Mouse (Mus musculus): ENCODE results near the gene Mylk3.
A peak's percentile ranks its signal among the peaks of the same experiment; 100 is the strongest.

Mylk3 gene

DNA sequence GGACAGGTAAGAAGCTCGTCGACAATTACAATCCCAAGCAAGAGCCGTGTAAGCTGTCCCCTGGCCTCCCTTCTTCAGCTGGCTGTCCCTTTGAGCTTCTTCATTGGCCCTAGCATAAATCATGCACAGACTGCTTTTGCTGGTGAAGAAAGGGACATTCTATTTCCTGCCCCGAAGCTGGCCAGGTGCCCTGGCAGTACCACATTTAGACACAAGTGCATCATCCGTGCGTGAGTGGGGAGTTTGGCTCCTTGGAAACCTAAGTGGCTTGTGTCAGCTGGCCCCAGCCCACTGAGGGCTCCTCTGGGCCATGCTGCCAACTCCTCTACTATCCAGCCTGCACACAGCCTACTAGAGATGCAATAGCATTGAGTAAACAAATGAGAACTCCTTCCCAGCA lies at the start of gene Mylk3:
Gene Mylk3, minus strand, starts transcription at position 141 of the 400 bp plus-strand sequence.
- DNase-seq (ENCODE audit: low spot score): no peak

GRCm38 (mm10) chr8:85435736-85436135 lies 49.6 kb upstream of the Mylk3 start:
- DNase-seq (ENCODE audit: low spot score): no peak

GRCm38 (mm10) chr8:85434817-85435216 lies 48.7 kb upstream of the Mylk3 start:
- DNase-seq (ENCODE audit: low spot score): no peak

- no peak for DNase-seq (ENCODE audit: low spot score)
Measured at GRCm38 (mm10) chr8:85433017-85433393, 46.9 kb upstream of the Mylk3 start.

DNA sequence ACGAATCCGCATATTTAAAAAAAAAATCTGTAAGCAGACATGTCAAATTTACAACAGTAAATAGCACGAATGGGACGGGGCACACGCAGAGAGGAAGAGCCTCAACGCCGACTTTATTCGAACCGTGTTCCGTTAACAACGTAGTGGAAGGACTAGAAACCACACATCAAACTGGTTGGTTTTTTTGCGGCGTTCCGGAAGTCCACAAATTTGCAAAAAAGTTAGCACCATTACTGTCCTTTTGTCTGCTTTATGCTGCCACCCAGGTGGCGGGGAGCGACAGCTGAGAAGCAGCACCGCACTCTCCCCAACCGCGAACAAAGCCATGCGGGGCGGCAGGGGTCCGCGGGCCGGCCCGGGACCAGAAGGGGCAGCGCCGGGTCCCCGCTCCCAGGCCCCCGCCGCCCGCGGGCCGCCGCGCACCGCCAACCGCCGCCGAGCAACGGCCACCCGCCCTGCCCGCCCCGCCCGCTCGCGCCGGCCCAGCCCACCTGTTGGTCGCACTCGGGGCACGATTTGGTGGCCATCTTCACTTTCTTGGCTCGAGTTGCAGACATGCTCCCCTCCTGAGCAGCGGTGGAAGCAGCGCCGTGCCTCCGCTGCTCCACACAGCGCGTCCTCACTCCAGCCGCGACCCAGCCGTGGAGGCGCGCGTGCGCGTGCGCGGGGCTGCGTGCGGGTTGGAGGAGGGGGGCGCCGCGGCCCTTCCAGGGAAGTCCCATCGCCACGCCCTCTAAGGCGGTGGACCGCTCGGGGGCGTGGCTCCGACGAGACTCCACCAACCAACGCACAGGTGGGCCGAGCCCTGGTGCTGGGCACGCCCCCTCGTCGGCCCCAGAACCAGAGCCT lies 46.2 kb upstream of the Mylk3 start, which contains the start of gene 4921524J17Rik:
Gene 4921524J17Rik, minus strand, starts transcription at position 666 of the 849 bp plus-strand sequence.
- DNase-seq (ENCODE audit: low spot score): peak; percentile 97

GRCm38 (mm10) chr8:85431281-85432167 lies 45.4 kb upstream of the Mylk3 start:
- no peak for DNase-seq (ENCODE audit: low spot score)

DNA sequence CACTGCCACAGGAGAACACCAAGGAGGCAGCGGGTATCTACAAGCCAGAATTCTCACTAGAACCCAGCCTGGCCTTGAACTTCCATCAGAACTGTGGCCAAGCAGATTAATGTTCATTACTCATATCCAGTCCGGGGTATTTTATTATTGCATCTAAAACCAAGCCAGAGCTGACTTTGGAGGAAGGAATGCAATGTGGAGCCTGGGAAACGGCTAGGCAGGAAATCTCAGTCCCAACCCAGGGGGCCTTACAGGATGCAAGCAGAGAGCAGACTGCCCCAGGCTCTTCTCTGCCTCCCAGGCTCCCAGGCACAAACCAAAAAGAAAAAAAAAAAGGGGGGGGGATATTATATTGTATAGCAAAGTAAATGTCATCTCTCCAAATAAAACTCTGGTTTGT lies 44.7 kb upstream of the Mylk3 start:
- peak; percentile 28 for DNase-seq (ENCODE audit: low spot score)

DNA sequence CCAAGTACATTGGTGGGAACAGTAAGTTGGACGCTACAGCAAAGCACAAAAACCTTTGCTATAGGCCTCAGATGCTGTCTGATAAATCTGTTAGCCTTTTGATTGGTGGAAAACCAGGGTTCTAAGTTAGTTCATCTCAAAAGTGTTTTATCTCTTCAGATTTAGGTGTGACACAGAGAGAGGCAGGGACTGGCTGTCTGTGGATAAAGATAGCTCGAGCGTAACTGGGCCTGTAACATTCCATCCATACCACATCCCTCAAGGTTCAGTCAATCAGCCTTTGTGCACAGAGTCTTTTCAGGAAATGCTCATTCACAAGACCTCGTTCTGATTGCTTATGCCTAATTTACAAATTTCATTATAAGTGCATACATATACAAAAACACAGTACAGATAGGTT lies 43.1 kb upstream of the Mylk3 start:
- DNase-seq (ENCODE audit: low spot score): no peak

- DNase-seq (ENCODE audit: low spot score): no peak
Measured at GRCm38 (mm10) chr8:85427026-85427425, 40.9 kb upstream of the Mylk3 start.

DNA sequence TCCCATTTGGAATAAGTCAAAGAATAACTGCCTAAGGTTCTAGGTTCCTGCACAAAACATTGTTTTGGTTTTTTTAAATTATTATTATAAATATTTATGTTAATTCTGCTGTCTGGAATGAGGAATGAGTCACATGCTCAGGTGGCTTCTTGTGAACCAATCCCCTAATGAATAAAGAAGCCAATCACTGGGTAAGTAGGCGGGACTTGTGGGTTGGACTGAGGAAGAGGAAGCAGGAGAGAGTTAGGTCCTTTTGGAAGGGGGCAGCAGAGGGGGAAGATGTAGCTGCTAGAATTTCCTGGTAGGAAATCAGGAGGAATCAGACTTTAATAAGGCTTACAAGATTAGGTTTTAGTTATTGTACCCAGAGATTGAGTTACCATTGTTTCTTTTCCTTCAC lies 35.2 kb upstream of the Mylk3 start:
- no peak for DNase-seq (ENCODE audit: low spot score)

DNA sequence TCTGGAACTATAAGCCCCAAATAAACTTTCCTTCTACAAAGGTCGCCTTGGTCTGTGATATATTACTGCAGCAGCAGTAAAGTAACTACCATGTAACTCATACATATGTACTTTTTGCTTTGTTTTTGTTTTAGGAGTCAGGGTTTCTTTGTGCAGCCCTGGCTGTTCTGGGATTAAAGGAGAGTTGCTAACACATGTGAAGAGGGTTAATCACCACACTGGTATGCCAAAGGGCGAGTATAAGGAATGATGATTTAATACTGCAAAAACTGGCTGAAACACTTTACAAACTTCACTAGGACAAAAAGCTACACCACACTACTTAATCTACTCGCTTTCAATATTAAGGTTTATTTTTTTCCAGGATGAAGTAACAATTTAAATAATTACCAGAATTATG lies 22.4 kb upstream of the Mylk3 start:
- DNase-seq (ENCODE audit: low spot score): no peak

- peak; percentile 42 for DNase-seq (ENCODE audit: low spot score)
Measured at GRCm38 (mm10) chr8:85408053-85408505, 21.9 kb upstream of the Mylk3 start.

DNA sequence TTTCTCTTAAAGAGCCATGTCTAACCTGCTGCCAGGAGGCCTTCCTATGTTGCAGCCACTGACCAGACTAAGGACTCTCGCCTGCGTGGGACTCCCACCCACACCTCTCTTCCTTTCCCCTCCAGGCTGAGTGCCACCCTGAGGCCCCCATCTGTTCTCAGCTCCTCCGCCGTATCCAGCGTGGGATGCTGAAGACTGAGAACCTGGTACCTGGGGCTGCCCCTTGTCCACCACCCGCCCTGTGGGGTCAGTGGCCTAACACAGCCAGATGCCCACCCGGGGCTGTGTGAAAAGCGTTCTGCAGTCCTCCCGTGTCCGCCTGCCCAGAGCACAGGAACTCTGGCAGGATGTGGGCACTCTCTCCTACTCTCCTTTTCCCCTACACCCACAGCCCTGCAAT lies 19.8 kb upstream of the Mylk3 start:
- no peak for DNase-seq (ENCODE audit: low spot score)

DNA sequence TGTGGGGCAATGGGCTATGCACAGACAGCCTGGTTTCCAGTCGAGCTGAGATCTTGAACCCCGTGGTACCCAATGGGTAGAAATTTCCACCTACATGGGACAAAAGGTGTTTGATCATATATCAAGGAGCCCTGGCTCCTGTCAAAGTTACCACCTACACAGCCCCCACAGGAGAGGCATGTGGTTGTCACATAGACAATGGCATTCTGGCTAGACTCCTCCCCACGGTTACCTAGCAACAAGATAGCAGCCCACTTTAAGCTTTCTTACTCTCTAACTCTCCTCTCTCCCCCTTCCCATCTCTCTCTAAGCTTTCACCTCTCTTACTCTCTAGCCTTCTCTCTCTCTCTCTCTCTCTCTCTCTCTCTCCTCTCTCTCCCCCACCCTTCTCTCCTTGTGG lies 19.3 kb upstream of the Mylk3 start:
- DNase-seq (ENCODE audit: low spot score): no peak

- no peak for DNase-seq (ENCODE audit: low spot score)
Measured at GRCm38 (mm10) chr8:85398548-85398947, 12.4 kb upstream of the Mylk3 start.

DNA sequence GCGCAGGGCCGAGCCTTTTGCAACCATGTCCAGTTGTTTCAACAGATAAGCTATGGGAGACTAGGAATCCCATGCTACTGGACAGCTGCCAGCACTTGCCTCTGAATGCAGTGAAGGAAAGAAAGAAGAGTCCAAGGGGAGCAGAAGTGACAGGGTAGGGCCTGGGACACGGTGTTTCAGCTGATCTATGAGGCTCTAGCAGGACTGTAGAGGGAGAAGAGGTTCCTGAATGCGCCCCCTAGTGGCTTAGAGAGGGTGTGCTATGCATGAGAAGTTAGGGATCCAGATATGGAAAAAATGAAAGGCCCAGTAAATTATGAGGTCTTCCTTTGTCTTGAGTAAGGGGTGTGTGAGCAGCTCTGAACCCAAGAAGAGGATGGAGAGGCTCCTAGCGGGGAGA lies 11.4 kb upstream of the Mylk3 start:
- DNase-seq (ENCODE audit: low spot score): peak; percentile 61

DNA sequence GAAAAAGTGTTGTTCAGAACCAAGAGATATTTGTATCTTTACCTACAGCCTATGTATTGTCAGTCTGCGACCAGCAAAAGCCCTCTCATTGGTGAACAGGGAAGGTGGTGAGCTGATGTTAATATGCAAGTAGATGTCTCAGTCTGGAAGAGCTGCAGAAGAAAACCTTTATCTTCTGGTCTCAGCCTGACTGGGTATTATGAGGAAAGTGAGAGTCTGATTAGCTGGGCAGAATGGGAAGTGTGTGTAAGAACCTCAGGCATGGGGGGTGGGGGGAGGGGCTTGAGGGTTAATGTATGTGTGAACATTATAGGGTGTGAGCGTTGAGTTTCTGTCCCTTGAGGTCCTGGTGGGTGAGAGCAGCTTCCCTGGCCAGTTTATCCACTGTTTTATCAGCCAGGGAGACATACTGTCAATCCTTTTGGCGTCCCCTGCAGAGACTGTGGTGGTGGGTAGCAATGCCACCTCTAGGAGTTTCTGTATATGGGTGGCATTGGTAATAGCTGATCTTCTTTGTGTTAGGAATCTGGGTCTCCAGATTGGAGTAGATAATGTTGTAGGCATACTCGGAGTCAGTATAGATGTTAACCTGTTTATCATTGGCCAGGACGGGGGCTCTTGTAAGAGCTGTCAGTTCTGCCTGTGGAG lies 10.4 kb upstream of the Mylk3 start:
- no peak for DNase-seq (ENCODE audit: low spot score)

- DNase-seq (ENCODE audit: low spot score): no peak
Measured at GRCm38 (mm10) chr8:85395681-85396431, 9.7 kb upstream of the Mylk3 start.

DNA sequence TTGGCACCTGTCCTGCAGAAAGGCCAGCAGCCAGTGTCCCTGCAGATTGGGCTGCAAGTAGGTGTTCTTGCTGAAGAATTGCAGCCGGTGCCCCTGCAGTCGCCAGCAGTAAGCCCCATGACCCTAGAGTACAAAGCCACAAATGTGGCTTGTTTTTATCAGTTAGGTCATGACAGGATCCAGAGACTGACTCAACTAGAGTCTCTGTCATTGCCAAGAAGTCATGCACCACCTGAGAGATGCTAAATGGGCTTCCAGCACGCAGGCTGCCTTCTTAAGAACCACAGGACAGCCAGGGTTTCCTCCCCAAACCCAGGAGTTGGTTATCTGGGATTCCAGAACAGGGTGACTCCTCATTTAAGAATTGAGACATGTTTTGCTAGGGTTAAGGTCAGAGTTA lies 8.9 kb upstream of the Mylk3 start:
- DNase-seq (ENCODE audit: low spot score): no peak

GRCm38 (mm10) chr8:85393199-85393598 lies 7.1 kb upstream of the Mylk3 start:
- no peak for DNase-seq (ENCODE audit: low spot score)

- DNase-seq (ENCODE audit: low spot score): no peak
Measured at GRCm38 (mm10) chr8:85391438-85391837, 5.3 kb upstream of the Mylk3 start.

- no peak for DNase-seq (ENCODE audit: low spot score)
Measured at GRCm38 (mm10) chr8:85381926-85382325, 4.2 kb downstream of the Mylk3 start.
